ENCODE assay signal across 8 mouse cellular contexts in the genomic region with DNA sequence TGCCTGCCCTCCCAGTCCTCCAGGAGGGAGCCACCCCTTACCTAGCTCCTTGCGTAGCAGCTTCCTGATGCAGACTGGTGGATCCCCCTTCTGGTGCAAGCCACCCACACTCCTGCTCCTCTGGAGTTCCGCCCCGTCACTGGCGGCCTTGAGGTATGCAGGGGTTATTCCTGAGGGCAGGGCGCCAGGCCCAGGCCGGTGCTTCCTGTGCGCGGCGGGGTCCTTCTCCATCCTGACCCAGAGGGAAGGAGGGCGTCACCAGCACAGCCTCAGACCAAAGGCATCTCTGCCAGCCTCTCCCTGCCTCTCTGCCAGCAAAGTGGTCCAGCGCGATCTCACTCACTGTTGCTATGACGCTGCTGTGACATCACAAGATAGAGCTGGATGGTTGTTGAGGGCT. TPM values are rescaled to one million over a fixed set of nuclear protein-coding genes. Genes with fewer than 3 reads are reported as not detected.
DNase-seq lines count a peak whose midpoint lies in the region; TF ChIP-seq lines count a peak whose summit lies in the region.

Gene 1700029H14Rik (minus strand): TSS at position 344 of the 400 bp plus-strand sequence.

- H3K4me3 ChIP-seq in testis, adult 2 months (ENCODE audit: control insufficient read depth, low read depth, low read length), result peak within 1 kb of the TSS; percentile 92
- H3K4me3 ChIP-seq in left cerebral cortex, adult 2 months, result no peak within 1 kb of the TSS

- TF ChIP-seq CTCF in testis, adult 2 months (IDR thresholded peaks at IDR 0.05; ENCODE audit: control insufficient read depth, insufficient read depth, insufficient replicate concordance, low read depth, low read length), result no peak
- no peak; the same call in none of the 2 replicates for TF ChIP-seq CTCF in left cerebral cortex, adult 2 months (IDR thresholded peaks at IDR 0.05)

- no peaks in the 10 kb centered on the region for H3K36me3 ChIP-seq in testis, adult 2 months (ENCODE audit: control insufficient read depth, insufficient read depth, low read length)

- H3K27ac ChIP-seq in testis, adult 2 months (ENCODE audit: control insufficient read depth, insufficient read depth, low read depth, low read length), result peak within 1 kb of the TSS; percentile 92
- no peak within 1 kb of the TSS for H3K27ac ChIP-seq in left cerebral cortex, adult 2 months

- TF ChIP-seq POLR2A in testis, adult 2 months (IDR thresholded peaks at IDR 0.05; ENCODE audit: control insufficient read depth, low read depth, low read length), result peak; percentile 94; the same call in 1 of the 2 replicates

- intact Hi-C loops in left cerebral cortex, adult 2 months (cut with DNase I), result no loop called here

- no peaks in the 10 kb centered on the region for H3K27me3 ChIP-seq in testis, adult 2 months (ENCODE audit: control insufficient read depth, insufficient read depth, low read length)

- H3K4me1 ChIP-seq in testis, adult 2 months (ENCODE audit: control insufficient read depth, insufficient read depth, low read length), result no peaks in the 10 kb centered on the region; the same call in 1 of the 2 replicates

- DNase-seq in gastrocnemius, postnatal 10 days, result peak; percentile 37
- no peak for DNase-seq in gastrocnemius, postnatal 25 days
- DNase-seq in testis, postnatal 14 days (ENCODE audit: low spot score), result no peak
- peak; percentile 78 for DNase-seq in kidney, postnatal 10 days
- peak; percentile 64 for DNase-seq in testis, postnatal 10 days (ENCODE audit: low spot score)
- DNase-seq in left cerebral cortex, adult 2 months (ENCODE audit: extremely low spot score in 1 of 2, low spot score in 2 of 2), result no peak
- no peak for DNase-seq in thymus, postnatal 36 days

RNA-seq across cellular contexts. Expression of gene 1700029H14Rik, which starts in this region (rescaled TPM):
- not detected for total RNA-seq in gastrocnemius, postnatal 10 days (2021)
- total RNA-seq in gastrocnemius, postnatal 25 days (2021), result not detected
- 536 and 642 TPM in 2 replicates for polyA plus RNA-seq in testis, adult 2 months (2012; rRNA removed)
- total RNA-seq in left cerebral cortex, adult 2 months (2021), result under 1 TPM; 0.38 to 0.77 TPM

Comparison
In these comparisons a context has a peak if more than half of its experiments do, and no peak if none do; other contexts are left out.
1. DNase-seq: peak in kidney, postnatal 10 days (single experiment) and testis, postnatal 10 days (single experiment); none in gastrocnemius, postnatal 25 days (single experiment), testis, postnatal 14 days (single experiment), left cerebral cortex, adult 2 months (0 of 2) and thymus, postnatal 36 days (0 of 2).
2. Peak in DNase-seq in gastrocnemius, postnatal 10 days; RNA of the gene not detected or under 1 TPM.